Mouse (Mus musculus) stomach, postnatal 0 days (tissue): ENCODE measurements around the gene Zfp882.
A peak's percentile ranks its signal among the peaks of the same experiment; 100 is the strongest.

Experiments
- CTCF ChIP-seq: IDR thresholded peaks from 2 replicates; pipeline ENCODE4 v1.5.1; 2016; ENCODE audit warnings: antibody characterized with exemption, low read depth, mild to moderate bottlenecking, moderate library complexity
- EP300 ChIP-seq: optimal IDR thresholded peaks from 2 replicates; pipeline ENCODE3; 2016; ENCODE audit warnings: antibody characterized with exemption

DNA sequence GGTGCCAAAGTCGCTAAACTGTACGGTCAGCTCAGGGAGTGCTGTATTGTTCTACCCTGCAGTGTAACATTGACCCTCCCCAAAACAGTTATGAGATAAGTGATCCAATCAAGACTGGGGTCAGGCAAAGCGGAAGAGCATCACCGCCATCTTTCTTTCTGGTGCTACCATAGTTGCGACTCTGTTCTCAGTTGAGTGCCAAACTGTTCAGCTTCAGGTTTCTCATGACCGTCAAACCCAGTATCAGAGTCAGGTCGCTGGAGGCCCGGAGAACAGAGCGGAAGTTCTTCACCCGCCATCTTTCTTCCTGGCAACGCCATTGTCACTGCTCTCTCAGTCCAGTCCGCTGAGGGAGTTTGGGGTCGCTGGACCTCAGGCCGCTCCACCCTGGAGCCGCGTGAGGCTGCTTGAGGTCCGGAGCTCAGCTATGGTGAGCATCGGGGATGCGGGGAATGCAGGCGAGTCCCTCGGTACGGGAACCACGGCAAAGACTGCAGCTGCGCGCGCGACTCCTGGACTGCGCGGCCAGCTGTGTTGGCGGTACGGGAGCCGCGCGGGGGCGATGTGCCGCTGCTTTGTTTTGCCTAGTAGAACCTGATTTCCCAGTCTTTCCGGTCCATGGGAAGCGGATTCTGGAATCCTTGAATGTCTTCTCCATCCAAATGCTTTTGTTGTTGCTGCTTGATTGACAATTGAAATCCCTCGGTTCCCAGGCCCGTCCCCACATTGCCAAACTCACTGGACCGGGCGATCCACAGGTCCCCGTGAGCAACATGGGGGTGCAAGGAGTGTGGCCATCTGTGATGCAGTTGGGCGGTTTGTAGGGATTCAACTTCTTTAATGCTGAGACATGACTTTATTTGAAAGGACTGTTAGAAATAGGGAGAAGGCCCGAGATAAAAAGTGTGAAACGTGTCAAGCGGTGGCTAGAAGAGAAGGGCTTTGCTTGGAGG, at the start of gene Zfp882, which contains the start of gene Zfp617:
- TF ChIP-seq CTCF (peak; percentile 82), EP300 (peak; percentile 64)
